Mouse (Mus musculus) hindbrain, embryonic 11.5 days (tissue): ENCODE data around the gene Usp5. TPM values are rescaled to one million over a fixed set of nuclear protein-coding genes. Genes with fewer than 3 reads are reported as not detected.

Experiments
- ATAC-seq: fragments of 200-750 bp; cut with Nextera tagmentation; 2 replicates; pipeline ENCODE4 v1.8.0; 2017; ENCODE audit warnings: mild to moderate bottlenecking, moderate TSS enrichment, moderate library complexity; ENCODE audit not compliant: low FRiP score
- DNase-seq: peaks from one replicate; pipeline ENCODE4 v3.0.0-alpha.2; 2015; ENCODE audit warnings: low spot score
- H3K27ac ChIP-seq: fragments of 300-500 bp; sonication (generic); 2 replicates; pipeline ENCODE4 v1.5.1; 2014; ENCODE audit warnings: mild to moderate bottlenecking, low read depth, low read length
- H3K27me3 ChIP-seq: fragments of 300-500 bp; sonication (generic); 2 replicates; pipeline ENCODE4 v1.6.1; 2014; ENCODE audit warnings: mild to moderate bottlenecking, low read length, moderate library complexity, mixed read lengths; ENCODE audit not compliant: control insufficient read depth, insufficient read depth
- H3K36me3 ChIP-seq: fragments of 300-500 bp; sonication (generic); 2 replicates; pipeline ENCODE4 v1.6.1; 2014; ENCODE audit warnings: mild to moderate bottlenecking, low read length, moderate library complexity, mixed read lengths; ENCODE audit not compliant: control insufficient read depth, insufficient read depth
- H3K4me1 ChIP-seq: fragments of 300-500 bp; sonication (generic); replicated peaks from 2 replicates; pipeline ENCODE4 v1.6.1; 2014; ENCODE audit warnings: low read length, mixed read lengths; ENCODE audit not compliant: control insufficient read depth, insufficient read depth
- H3K4me2 ChIP-seq: fragments of 300-500 bp; sonication (generic); replicated peaks from 2 replicates; pipeline ENCODE4 v1.6.1; 2014; ENCODE audit warnings: mild to moderate bottlenecking, low read depth, low read length
- H3K4me3 ChIP-seq: fragments of 300-500 bp; sonication (generic); 2 replicates; pipeline ENCODE4 v1.5.1; 2014; ENCODE audit warnings: low read depth, low read length
- H3K9ac ChIP-seq: fragments of 300-500 bp; sonication (generic); 2 replicates; pipeline ENCODE4 v1.6.1; 2014; ENCODE audit warnings: low read depth, low read length
- H3K9me3 ChIP-seq: fragments of 300-500 bp; sonication (generic); 2 replicates; pipeline ENCODE4 v1.6.1; 2016; ENCODE audit warnings: low read length; ENCODE audit not compliant: control insufficient read depth
- WGBS: fragments of 180-500 bp; shearing (Covaris S2); extraction: QIAGEN DNeasy Blood & Tissue Kit; methylation state at CpG from one replicate; pipeline ENCODE4 v1.1.7; 2014; 5-methylcytosine and 5-hydroxymethylcytosine counted together
- polyA plus RNA-seq: library from polyadenylated mRNA; unstranded; fragments of >200 nt; fragmentation: Nextera tagmentation; extraction: Ambion mirVana; gene quantifications from 2 replicates; pipeline ENCODE4 v1.2.1, GENCODE M21; 2014

The Usp5 gene
- polyA plus RNA-seq, 1 experiment from 2014 or later, result 127 TPM

DNA sequence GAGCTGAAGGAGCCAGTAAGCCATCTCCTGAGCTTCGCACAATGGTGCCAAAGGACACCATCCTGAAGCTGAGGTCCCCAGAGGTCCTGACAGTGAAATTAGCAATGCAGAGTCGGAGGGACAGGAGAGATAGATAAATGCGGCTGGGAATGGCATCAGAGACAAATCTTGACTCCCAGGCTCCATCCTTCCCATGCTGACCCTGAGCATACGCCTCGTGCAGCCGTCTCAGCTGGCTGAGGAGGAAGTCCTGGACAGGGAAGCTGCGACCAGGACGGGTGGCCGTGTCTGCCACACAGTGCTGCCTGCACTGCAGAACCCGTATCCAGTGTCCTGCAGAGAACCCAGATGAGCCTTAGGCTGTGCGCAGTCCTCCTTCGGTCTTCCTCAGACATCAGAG is 25.4 kb upstream of the Usp5 start:
- ATAC-seq (no peak), DNase-seq (no peak)
- 75% methylated on average over 12 of the region's 12 CpGs for WGBS
- no peaks in the 10 kb centered on the region for H3K27me3 ChIP-seq
- H3K9me3 ChIP-seq, result no peaks in the 10 kb centered on the region
- H3K4me1 ChIP-seq, result 0 out of 2 replicates have a peak, but pooled peaks cover 2% of the 10 kb centered on the region
- H3K36me3 ChIP-seq, result no peaks in the 10 kb centered on the region
- H3K4me2 ChIP-seq, result no peak overlapping the region
- no peak overlapping the region for H3K27ac ChIP-seq
- no peak overlapping the region for H3K4me3 ChIP-seq
- H3K9ac ChIP-seq, result no peak overlapping the region

DNA sequence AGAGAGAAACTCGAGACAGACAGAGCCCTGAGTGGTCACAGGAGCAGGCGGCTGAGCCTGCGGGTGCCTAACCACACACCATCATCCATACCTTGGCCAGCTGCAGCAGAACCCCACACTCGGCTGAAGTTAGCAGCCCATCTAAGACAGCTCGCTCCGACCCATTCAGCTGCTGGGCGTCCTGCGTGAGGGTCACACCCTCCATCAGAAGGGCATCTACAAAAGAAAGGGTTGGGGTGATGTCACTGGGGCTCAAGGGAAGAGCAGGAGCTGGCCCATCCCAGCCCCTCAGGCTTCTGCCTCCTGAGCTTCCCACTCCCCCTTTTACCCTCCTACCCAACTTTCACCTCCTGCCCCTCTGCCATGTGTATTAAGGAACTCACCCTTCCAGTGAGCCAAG is 21.3 kb upstream of the Usp5 start:
- no peaks in the 10 kb centered on the region for H3K4me1 ChIP-seq
- no peaks in the 10 kb centered on the region for H3K27me3 ChIP-seq
- no peak for DNase-seq
- H3K9me3 ChIP-seq, result no peaks in the 10 kb centered on the region
- no peak overlapping the region for H3K4me2 ChIP-seq
- no peak overlapping the region for H3K4me3 ChIP-seq
- H3K9ac ChIP-seq, result no peak overlapping the region
- no peaks in the 10 kb centered on the region for H3K36me3 ChIP-seq
- no peak overlapping the region for H3K27ac ChIP-seq
- 62% methylated on average over 8 of the region's 8 CpGs for WGBS
- ATAC-seq, result no peak

DNA sequence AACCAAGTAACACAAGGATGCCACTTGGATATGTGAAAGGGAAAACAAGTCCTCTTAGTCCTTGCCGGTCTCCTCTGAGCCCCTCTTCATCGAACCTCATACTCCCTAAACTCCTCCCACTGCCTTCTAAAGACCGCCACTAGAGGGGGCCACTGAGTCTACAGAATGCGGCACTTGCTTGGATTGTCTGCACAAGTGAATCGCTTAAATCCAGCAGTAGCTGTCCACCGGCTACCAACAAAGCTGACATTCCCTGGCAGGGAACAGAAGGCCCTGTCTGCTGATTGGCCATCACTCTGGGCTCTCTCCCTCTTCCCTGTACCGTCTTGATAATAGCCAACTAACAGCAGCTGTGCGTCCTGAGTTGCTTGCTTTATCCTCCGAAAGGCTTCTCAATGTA is 18.0 kb upstream of the Usp5 start:
- H3K4me3 ChIP-seq, result no peak overlapping the region
- no peaks in the 10 kb centered on the region for H3K9me3 ChIP-seq
- no peak overlapping the region for H3K9ac ChIP-seq
- no peak overlapping the region for H3K4me2 ChIP-seq
- H3K4me1 ChIP-seq, result no peaks in the 10 kb centered on the region
- DNase-seq (peak; percentile 99), ATAC-seq (peak; percentile 85)
- 9% methylated on average over 9 of the region's 9 CpGs for WGBS
- H3K27ac ChIP-seq, result no peak overlapping the region
- H3K27me3 ChIP-seq, result no peaks in the 10 kb centered on the region
- H3K36me3 ChIP-seq, result no peaks in the 10 kb centered on the region

DNA sequence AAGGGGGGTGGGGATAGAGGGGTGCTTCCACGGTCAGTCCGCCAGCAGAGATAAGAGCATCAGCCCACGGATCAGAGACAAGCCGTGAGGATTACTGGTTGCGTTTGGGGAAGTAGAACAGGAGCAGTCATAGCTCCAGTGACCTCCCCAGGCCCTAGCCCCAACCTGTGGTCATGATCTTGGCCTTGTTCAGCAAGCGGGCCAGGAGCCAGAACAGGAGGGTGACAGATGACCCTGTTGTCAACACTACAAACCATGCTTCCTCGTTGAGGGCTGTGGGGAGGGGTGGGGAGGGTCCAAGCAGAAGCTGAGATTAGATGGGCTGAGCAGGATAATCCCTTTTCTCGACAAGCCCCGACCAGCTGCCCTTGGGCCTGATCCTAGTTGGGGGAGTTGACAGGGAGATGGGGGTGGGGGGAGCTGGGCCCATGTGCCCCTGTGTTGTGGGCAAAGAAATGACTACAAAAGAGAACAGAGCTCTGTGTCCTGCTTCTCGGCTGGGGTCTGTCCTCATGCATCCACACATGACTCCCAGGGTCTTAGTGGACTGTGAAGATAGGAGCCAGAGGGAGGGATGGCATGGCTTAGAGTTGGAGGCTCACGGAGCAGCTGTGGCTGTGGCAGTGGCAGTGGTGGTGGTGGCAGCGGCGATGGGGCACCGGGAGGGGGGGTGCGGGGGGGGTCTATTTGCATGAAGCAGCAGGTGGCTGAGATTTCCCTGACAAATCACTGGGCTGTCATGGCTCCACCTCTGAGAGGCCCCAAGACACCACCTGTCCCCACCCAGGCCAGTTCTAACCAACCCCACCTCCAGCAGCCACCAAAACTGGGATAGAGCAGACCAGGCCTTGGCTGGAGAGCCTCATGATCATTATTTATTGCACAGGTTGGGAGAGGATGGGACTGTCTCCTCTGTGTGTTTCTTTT is 11.2 kb upstream of the Usp5 start, which contains the start of gene Gnb3:
Gnb3 (minus strand) TSS at position 35 of the 927 bp plus-strand sequence.
- Histone ChIP-seq H3K4me3 (no peak within 1 kb of the TSS), H3K9ac (peak within 1 kb of the TSS; percentile 3; the same call in 1 of the 2 replicates), H3K9me3 (no peaks in the 10 kb centered on the region), H3K27ac (no peak within 1 kb of the TSS), H3K36me3 (no peaks in the 10 kb centered on the region; the same call in 1 of the 2 replicates), H3K27me3 (no peaks in the 10 kb centered on the region), H3K4me1 (peaks cover 5% of the 10 kb centered on the region), H3K4me2 (no peak within 1 kb of the TSS)
- ATAC-seq (no peak), DNase-seq (no peak)
- WGBS, result 30% methylated on average over 15 of the region's 15 CpGs

DNA sequence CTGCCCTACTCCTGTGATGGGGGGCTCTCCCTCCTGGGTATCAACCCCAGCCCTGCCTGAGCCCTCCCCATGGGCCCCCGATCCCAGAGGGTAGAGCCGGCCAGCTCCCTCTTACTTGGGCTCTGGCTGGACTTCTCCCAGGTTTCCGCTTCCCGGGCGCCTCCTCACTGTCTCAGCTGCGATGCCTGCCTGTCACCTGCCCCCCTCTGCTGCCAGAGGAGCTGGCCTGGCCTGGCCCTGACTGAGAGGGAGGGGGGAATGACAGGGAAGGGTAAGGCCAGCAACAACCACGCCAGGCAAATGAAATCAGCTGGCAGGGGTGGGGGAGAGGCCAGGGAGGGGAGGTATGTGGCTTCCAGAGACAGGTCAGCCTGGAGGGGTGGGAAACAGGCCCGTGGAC is 10.5 kb upstream of the Usp5 start:
- Histone ChIP-seq H3K27ac (no peak overlapping the region), H3K36me3 (no peaks in the 10 kb centered on the region; the same call in 1 of the 2 replicates), H3K9me3 (no peaks in the 10 kb centered on the region), H3K4me3 (no peak overlapping the region), H3K9ac (peak overlapping the region; percentile 3; the same call in 1 of the 2 replicates), H3K4me2 (no peak overlapping the region), H3K27me3 (no peaks in the 10 kb centered on the region), H3K4me1 (peaks cover 5% of the 10 kb centered on the region)
- DNase-seq (no peak), ATAC-seq (peak; percentile 43; the same call in 1 of the 2 replicates)
- WGBS, result 18% methylated on average over 8 of the region's 8 CpGs

DNA sequence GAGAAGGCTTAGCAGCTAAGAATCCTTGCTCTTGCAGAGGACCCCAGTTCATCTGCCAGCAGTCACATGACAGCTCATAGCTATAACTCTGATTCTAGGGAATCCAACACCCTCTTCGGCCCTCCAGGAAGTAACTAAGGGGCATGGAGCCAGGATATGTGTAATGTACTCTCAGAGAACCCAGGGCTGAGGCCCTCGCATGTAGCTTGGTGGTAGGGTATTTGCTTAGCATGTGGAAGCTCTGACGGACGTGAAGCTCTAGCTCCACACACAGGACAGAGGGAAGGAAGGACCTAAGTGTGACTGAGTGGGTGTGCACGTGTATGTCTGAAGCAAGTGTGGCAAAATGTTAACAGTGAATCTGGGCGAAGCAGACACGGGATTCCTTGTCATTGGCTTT is 7.1 kb upstream of the Usp5 start:
- no peak for ATAC-seq
- H3K4me1 ChIP-seq, result peaks cover 8% of the 10 kb centered on the region

DNA sequence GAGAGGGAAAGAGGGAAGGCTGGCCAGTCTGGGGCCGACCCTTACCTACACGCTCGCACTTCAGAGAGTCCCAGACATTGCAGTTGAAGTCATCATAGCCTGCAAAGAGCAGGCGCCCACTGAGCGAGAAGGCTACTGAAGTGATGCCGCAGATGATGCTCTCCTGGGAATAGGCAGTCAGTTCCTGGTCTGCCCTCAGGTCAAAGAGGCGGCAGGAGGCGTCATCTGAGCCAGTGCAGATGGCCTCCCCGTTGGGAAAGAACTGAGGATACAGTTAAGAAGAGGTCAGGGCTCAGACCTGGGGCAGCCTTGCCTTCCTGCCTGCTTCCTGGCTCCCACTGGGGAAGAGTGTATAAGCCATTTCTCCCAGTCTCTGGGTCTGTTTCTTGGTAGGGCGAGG is 6.2 kb upstream of the Usp5 start:
- H3K27ac ChIP-seq, result no peak overlapping the region
- H3K36me3 ChIP-seq, result 0 out of 2 replicates have a peak, but pooled peaks cover 3% of the 10 kb centered on the region

More for the DNA sequence above, 7.1 kb upstream of the Usp5 start:
- Histone ChIP-seq H3K4me3 (no peak overlapping the region), H3K9me3 (no peaks in the 10 kb centered on the region), H3K9ac (no peak overlapping the region), H3K27ac (no peak overlapping the region), H3K27me3 (no peaks in the 10 kb centered on the region), H3K4me2 (no peak overlapping the region), H3K36me3 (peaks cover 3% of the 10 kb centered on the region; the same call in 1 of the 2 replicates)
- DNase-seq, result no peak
- 81% methylated on average over 7 of the region's 7 CpGs for WGBS

DNA sequence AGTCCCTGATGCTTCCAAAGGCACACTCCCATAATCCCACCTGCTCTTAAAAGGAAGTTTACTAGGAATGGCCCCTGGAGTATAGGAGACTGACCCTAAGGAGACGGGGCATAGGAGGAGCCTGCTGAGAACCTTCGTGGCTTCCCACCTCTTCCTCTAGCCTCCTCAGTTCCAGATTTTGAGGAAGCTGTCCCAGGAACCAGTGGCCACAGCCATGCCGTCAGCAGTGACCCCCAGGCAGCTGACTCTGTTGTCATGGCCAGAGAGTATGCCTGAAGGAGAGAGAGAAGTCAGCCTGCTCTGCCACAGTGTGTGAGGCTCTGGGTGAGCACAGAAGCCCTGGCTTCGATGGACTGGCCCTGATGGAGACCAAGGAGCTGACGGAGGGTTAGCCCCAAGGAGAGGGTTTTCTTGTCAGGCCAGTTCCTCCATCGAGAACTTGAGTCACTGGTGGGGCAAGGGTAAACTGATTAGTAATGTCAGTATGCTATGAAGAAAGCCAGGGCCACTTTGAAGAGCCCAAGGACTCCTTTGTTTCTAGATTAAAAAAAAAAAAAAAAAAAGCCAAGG is 5.3 kb upstream of the Usp5 start:
- WGBS, result 86% methylated on average over 6 of the region's 6 CpGs
- ATAC-seq (no peak), DNase-seq (no peak)
- H3K4me1 ChIP-seq, result 0 out of 2 replicates have a peak, but pooled peaks cover 7% of the 10 kb centered on the region
- 0 out of 2 replicates have a peak, but pooled peaks cover 3% of the 10 kb centered on the region for H3K36me3 ChIP-seq
- H3K9ac ChIP-seq, result no peak overlapping the region
- H3K27ac ChIP-seq, result no peak overlapping the region
- no peak overlapping the region for H3K4me2 ChIP-seq
- H3K27me3 ChIP-seq, result no peaks in the 10 kb centered on the region
- no peak overlapping the region for H3K4me3 ChIP-seq
- no peaks in the 10 kb centered on the region for H3K9me3 ChIP-seq

More for the DNA sequence above, 6.2 kb upstream of the Usp5 start:
- no peak overlapping the region for H3K9ac ChIP-seq
- peaks cover 10% of the 10 kb centered on the region for H3K4me1 ChIP-seq
- no peaks in the 10 kb centered on the region for H3K9me3 ChIP-seq
- H3K4me2 ChIP-seq, result no peak overlapping the region
- WGBS, result 54% methylated on average over 10 of the region's 10 CpGs
- no peak for DNase-seq
- H3K4me3 ChIP-seq, result no peak overlapping the region
- no peak for ATAC-seq
- H3K27me3 ChIP-seq, result no peaks in the 10 kb centered on the region
